Mouse (Mus musculus): Measurements from ENCODE around the gene Lhcgr. TPM values are rescaled to one million over a fixed set of nuclear protein-coding genes. Genes with fewer than 3 reads are reported as not detected.

The Lhcgr gene
- polyA plus RNA-seq, 1 experiment = not detected

- Histone ChIP-seq H3K4me3 (ENCODE audit: insufficient read depth, low read length) (no peak overlapping the region), H3K27ac (ENCODE audit: insufficient read depth, low read depth, low read length) (no peak overlapping the region)
Measured at GRCm38 (mm10) chr17:88779148-88779547, 12.6 kb downstream of the Lhcgr start.

GRCm38 (mm10) chr17:88774103-88774526, 17.7 kb downstream of the Lhcgr start:
- TF ChIP-seq CTCF (IDR thresholded peaks at IDR 0.05; ENCODE audit: low read depth, low read length) = no peak
- TF ChIP-seq POLR2A (IDR thresholded peaks at IDR 0.05; ENCODE audit: borderline replicate concordance, low read depth, low read length) = no peak
- no peaks in the 10 kb centered on the region for H3K4me1 ChIP-seq (ENCODE audit: control insufficient read depth, insufficient read depth, low read length)
- no peak overlapping the region for H3K27ac ChIP-seq (ENCODE audit: insufficient read depth, low read depth, low read length)
- no peak overlapping the region for H3K4me3 ChIP-seq (ENCODE audit: insufficient read depth, low read length)

More at GRCm38 (mm10) chr17:88779148-88779547, 12.6 kb downstream of the Lhcgr start:
- TF ChIP-seq CTCF (IDR thresholded peaks at IDR 0.05; ENCODE audit: low read depth, low read length) (no peak), POLR2A (IDR thresholded peaks at IDR 0.05; ENCODE audit: borderline replicate concordance, low read depth, low read length) (no peak)
- H3K4me1 ChIP-seq (ENCODE audit: control insufficient read depth, insufficient read depth, low read length) = no peaks in the 10 kb centered on the region

- TF ChIP-seq CTCF (IDR thresholded peaks at IDR 0.05; ENCODE audit: low read depth, low read length) (no peak), POLR2A (IDR thresholded peaks at IDR 0.05; ENCODE audit: borderline replicate concordance, low read depth, low read length) (no peak)
- Histone ChIP-seq H3K4me3 (ENCODE audit: insufficient read depth, low read length) (no peak overlapping the region), H3K27ac (ENCODE audit: insufficient read depth, low read depth, low read length) (no peak overlapping the region), H3K4me1 (ENCODE audit: control insufficient read depth, insufficient read depth, low read length) (no peaks in the 10 kb centered on the region)
Measured at GRCm38 (mm10) chr17:88770081-88770480, 21.7 kb downstream of the Lhcgr start.

DNA sequence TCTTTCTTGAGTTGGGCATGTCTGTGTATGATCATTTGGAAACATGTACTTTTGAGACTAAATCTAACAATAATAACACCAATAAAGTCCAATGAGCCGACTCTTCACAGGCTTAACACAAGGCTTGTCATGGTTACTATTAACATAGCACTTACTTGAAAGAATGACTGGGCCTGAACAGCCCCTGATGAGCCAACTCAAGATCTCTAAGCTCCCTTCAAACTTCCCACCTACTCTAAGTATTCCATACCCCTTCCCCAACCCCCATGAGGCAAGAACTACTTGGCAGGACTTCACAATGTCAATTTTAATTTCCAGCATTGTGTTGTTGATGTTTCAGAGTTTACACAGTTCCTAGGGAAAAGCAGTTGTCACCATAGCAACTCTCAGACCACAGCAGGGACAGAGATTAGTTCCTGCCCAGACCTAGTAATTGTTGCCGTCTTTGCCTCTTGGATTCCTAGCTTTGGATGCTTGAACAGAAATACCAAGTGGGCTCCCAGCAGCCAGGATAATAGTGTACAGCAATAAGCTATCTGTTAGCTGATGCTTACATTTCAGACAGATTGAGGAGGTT, 22.4 kb downstream of the Lhcgr start:
- TF ChIP-seq CTCF (IDR thresholded peaks at IDR 0.05; ENCODE audit: low read depth, low read length) (no peak), POLR2A (IDR thresholded peaks at IDR 0.05; ENCODE audit: borderline replicate concordance, low read depth, low read length) (no peak)
- Histone ChIP-seq H3K27ac (ENCODE audit: insufficient read depth, low read depth, low read length) (no peak overlapping the region), H3K4me1 (ENCODE audit: control insufficient read depth, insufficient read depth, low read length) (no peaks in the 10 kb centered on the region), H3K4me3 (ENCODE audit: insufficient read depth, low read length) (no peak overlapping the region)

DNA sequence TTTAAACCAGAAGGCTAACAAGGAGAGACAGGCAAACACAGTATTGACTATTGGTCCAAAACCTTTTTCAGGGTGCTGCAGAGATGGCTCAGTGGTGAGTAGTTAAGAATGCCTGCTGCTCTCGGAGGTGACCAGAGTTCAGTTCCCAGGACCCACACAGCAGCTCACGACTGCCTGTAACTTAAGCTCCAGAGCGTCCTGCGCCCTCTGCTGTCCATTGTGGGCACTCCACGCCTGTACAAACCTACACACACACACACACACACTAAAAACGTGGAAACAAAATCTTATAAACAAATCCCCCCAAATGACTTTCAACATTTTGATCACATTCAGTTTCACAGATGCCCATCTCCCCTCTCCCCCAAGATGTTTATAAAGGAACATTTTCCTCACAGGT, 24.9 kb downstream of the Lhcgr start:
- no peak for TF ChIP-seq CTCF (IDR thresholded peaks at IDR 0.05; ENCODE audit: low read depth, low read length)
- TF ChIP-seq POLR2A (IDR thresholded peaks at IDR 0.05; ENCODE audit: borderline replicate concordance, low read depth, low read length) = no peak

DNA sequence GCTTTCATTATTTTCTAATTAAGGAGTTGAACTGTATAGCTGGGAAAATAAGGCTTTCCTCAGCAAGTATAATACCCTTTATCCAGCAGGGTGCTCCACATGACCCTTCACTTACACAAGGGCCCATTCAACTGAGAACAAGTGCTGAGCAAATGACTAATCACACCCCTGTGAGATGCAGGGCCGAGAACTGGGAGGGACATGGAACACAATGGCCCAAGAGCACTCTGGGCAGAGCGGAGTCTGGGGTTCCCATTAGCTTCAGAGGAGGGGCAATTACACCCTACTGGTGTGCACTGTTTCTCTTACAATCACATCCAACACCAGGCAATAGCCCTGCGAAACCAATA, 27.7 kb downstream of the Lhcgr start:
- H3K4me3 ChIP-seq (ENCODE audit: insufficient read depth, low read length) = no peak overlapping the region

More for the DNA sequence above, 24.9 kb downstream of the Lhcgr start:
- no peak overlapping the region for H3K4me3 ChIP-seq (ENCODE audit: insufficient read depth, low read length)
- no peak overlapping the region for H3K27ac ChIP-seq (ENCODE audit: insufficient read depth, low read depth, low read length)
- no peaks in the 10 kb centered on the region for H3K4me1 ChIP-seq (ENCODE audit: control insufficient read depth, insufficient read depth, low read length)

DNA sequence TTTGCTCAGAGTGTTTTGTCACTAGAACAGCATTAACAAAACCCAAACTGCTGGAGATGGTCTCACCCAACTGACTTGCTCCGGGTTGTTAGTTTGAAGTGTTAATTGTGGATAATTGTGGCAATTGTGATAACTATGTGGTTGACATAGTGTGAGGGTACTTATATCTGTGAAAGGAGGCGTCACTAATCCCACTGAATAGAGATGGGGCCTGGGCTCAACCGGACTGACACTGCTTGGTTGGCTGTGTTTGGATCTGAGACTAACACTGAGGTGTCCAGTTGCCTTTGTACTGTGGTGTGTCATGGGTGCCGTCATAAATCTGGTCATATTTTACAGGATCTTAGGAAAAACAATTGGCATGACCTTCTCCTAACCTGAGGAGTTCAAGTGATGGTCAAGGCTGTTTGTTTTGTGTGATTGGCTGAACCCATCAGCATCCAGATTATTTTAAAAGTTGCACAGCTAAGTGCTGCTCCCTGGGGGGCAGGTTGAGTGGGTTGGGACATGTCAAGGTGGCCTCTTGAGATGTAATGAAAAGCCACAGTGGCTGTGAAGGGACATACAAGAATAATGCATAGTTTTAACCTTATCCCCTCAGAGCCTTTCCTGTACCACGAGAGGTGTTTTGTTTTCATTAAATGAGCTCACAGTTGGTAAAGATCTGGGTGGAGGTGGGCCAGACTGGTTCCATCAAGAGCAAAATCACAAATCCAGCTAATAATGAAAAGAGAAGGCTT, 28.2 kb downstream of the Lhcgr start:
- no peaks in the 10 kb centered on the region for H3K4me1 ChIP-seq (ENCODE audit: control insufficient read depth, insufficient read depth, low read length)
- H3K27ac ChIP-seq (ENCODE audit: insufficient read depth, low read depth, low read length) = no peak overlapping the region
- no peak overlapping the region for H3K4me3 ChIP-seq (ENCODE audit: insufficient read depth, low read length)
- no peak for TF ChIP-seq CTCF (IDR thresholded peaks at IDR 0.05; ENCODE audit: low read depth, low read length)
- no peak for TF ChIP-seq POLR2A (IDR thresholded peaks at IDR 0.05; ENCODE audit: borderline replicate concordance, low read depth, low read length)

More for the DNA sequence above, 27.7 kb downstream of the Lhcgr start:
- Histone ChIP-seq H3K27ac (ENCODE audit: insufficient read depth, low read depth, low read length) (no peak overlapping the region), H3K4me1 (ENCODE audit: control insufficient read depth, insufficient read depth, low read length) (no peaks in the 10 kb centered on the region)
- TF ChIP-seq CTCF (IDR thresholded peaks at IDR 0.05; ENCODE audit: low read depth, low read length) = no peak

GRCm38 (mm10) chr17:88758003-88758437, 33.8 kb downstream of the Lhcgr start:
- H3K27ac ChIP-seq (ENCODE audit: insufficient read depth, low read depth, low read length) = no peak overlapping the region
- no peak for TF ChIP-seq POLR2A (IDR thresholded peaks at IDR 0.05; ENCODE audit: borderline replicate concordance, low read depth, low read length)
- H3K4me3 ChIP-seq (ENCODE audit: insufficient read depth, low read length) = no peak overlapping the region
- H3K4me1 ChIP-seq (ENCODE audit: control insufficient read depth, insufficient read depth, low read length) = no peaks in the 10 kb centered on the region

- no peak overlapping the region for H3K27ac ChIP-seq (ENCODE audit: insufficient read depth, low read depth, low read length)
- no peaks in the 10 kb centered on the region for H3K4me1 ChIP-seq (ENCODE audit: control insufficient read depth, insufficient read depth, low read length)
- TF ChIP-seq CTCF (IDR thresholded peaks at IDR 0.05; ENCODE audit: low read depth, low read length) = no peak
- TF ChIP-seq POLR2A (IDR thresholded peaks at IDR 0.05; ENCODE audit: borderline replicate concordance, low read depth, low read length) = no peak
- H3K4me3 ChIP-seq (ENCODE audit: insufficient read depth, low read length) = no peak overlapping the region
Measured at GRCm38 (mm10) chr17:88755776-88756175, 36.0 kb downstream of the Lhcgr start.

- TF ChIP-seq POLR2A (IDR thresholded peaks at IDR 0.05; ENCODE audit: borderline replicate concordance, low read depth, low read length) (no peak), CTCF (IDR thresholded peaks at IDR 0.05; ENCODE audit: low read depth, low read length) (no peak)
- H3K4me3 ChIP-seq (ENCODE audit: insufficient read depth, low read length) = no peak overlapping the region
Measured at GRCm38 (mm10) chr17:88753472-88753857, 38.3 kb downstream of the Lhcgr start.

More at GRCm38 (mm10) chr17:88753472-88753857, 38.3 kb downstream of the Lhcgr start:
- no peak overlapping the region for H3K27ac ChIP-seq (ENCODE audit: insufficient read depth, low read depth, low read length)
- H3K4me1 ChIP-seq (ENCODE audit: control insufficient read depth, insufficient read depth, low read length) = no peaks in the 10 kb centered on the region
